Mouse (Mus musculus) cerebellum, postnatal 4 days (tissue): ENCODE measurements at regions not wholly inside any gene's neighbourhood (a gene's known extent, or its start where the extent isn't known, plus 50 kb on each side); places are given as distances from the start of the nearest gene placed in this dataset.
A peak's percentile ranks its signal among the peaks of the same experiment; 100 is the strongest.

Experiments used
- DNase-seq, 2 experiments: peaks; one replicate each; pipeline ENCODE4 v3.0.0; 2022; ENCODE audit warnings: low spot score in 2 of 2, mixed read lengths in 1 of 2

- peak in 1 of 2 experiments; percentile 30 for DNase-seq
These were observed 175.6 kb downstream of the Fam43a start for GRCm38 (mm10) chr16:30774951-30775661.

- no peak for DNase-seq
These were observed 176.5 kb downstream of the Fam43a start for GRCm38 (mm10) chr16:30775740-30776700.

GRCm38 (mm10) chr16:30777416-30777815 lies 177.9 kb downstream of the Fam43a start:
- no peak for DNase-seq

GRCm38 (mm10) chr16:30778078-30778477 lies 178.6 kb downstream of the Fam43a start:
- DNase-seq: no peak

GRCm38 (mm10) chr16:30778945-30779344 lies 179.4 kb downstream of the Fam43a start:
- no peak for DNase-seq

GRCm38 (mm10) chr16:30784261-30784660 lies 184.7 kb downstream of the Fam43a start:
- no peak for DNase-seq

- no peak for DNase-seq
These were observed 185.4 kb downstream of the Fam43a start for GRCm38 (mm10) chr16:30784949-30785348.

GRCm38 (mm10) chr16:30786060-30786459 lies 186.5 kb downstream of the Fam43a start:
- no peak for DNase-seq

GRCm38 (mm10) chr16:30787351-30787750 lies 187.8 kb downstream of the Fam43a start:
- no peak for DNase-seq

GRCm38 (mm10) chr16:30788321-30788781 lies 188.8 kb downstream of the Fam43a start:
- DNase-seq: no peak

GRCm38 (mm10) chr16:30788944-30789781 lies 189.6 kb downstream of the Fam43a start:
- no peak for DNase-seq

- no peak for DNase-seq
These were observed 190.5 kb downstream of the Fam43a start for GRCm38 (mm10) chr16:30790036-30790435.

GRCm38 (mm10) chr16:30790551-30791001 lies 191.1 kb downstream of the Fam43a start:
- DNase-seq: no peak

GRCm38 (mm10) chr16:30791048-30791855 lies 191.7 kb downstream of the Fam43a start:
- no peak for DNase-seq

GRCm38 (mm10) chr16:30792738-30793377 lies 193.3 kb downstream of the Fam43a start:
- DNase-seq: no peak

- DNase-seq: no peak
These were observed 193.8 kb downstream of the Fam43a start for GRCm38 (mm10) chr16:30793378-30793753.

GRCm38 (mm10) chr16:30793856-30794255 lies 194.3 kb downstream of the Fam43a start:
- DNase-seq: no peak

- no peak for DNase-seq
These were observed 196.0 kb downstream of the Fam43a start for GRCm38 (mm10) chr16:30795501-30795904.

GRCm38 (mm10) chr16:30796103-30796502 lies 196.6 kb downstream of the Fam43a start:
- no peak for DNase-seq

- no peak for DNase-seq
These were observed 197.5 kb downstream of the Fam43a start for GRCm38 (mm10) chr16:30797006-30797405.
